Mouse (Mus musculus) testis, adult 2 months (tissue): ENCODE measurements around the gene Mri1. TPM values are rescaled to one million over a fixed set of nuclear protein-coding genes. Genes with fewer than 3 reads are reported as not detected.

ENCODE experiments used
- H3K27ac ChIP-seq: fragments of 200-500 bp; 2 replicates; pipeline ENCODE4 v1.5.1; 2012; ENCODE audit warnings: low read depth, low read length; ENCODE audit not compliant: control insufficient read depth, insufficient read depth
- H3K27me3 ChIP-seq: fragments of 200-500 bp; 2 replicates; pipeline ENCODE4 v1.6.1; 2012; ENCODE audit warnings: mild to moderate bottlenecking, low read length, moderate library complexity; ENCODE audit not compliant: control insufficient read depth, insufficient read depth
- H3K36me3 ChIP-seq: fragments of 200-500 bp; 2 replicates; pipeline ENCODE4 v1.6.1; 2012; ENCODE audit warnings: mild to moderate bottlenecking, low read length; ENCODE audit not compliant: control insufficient read depth, insufficient read depth
- H3K4me1 ChIP-seq: fragments of 200-500 bp; 2 replicates; pipeline ENCODE4 v1.6.1; 2012; ENCODE audit warnings: low read length; ENCODE audit not compliant: control insufficient read depth, insufficient read depth
- H3K4me3 ChIP-seq: fragments of 200-500 bp; 2 replicates; pipeline ENCODE4 v1.5.1; 2012; ENCODE audit warnings: low read depth, mild to moderate bottlenecking, low read length, moderate library complexity, mixed read lengths; ENCODE audit not compliant: control insufficient read depth
- CTCF ChIP-seq: fragments of 200-500 bp; IDR thresholded peaks from 2 replicates; pipeline ENCODE4 v1.5.1; 2012; ENCODE audit warnings: low read depth, mild to moderate bottlenecking, inconsistent platforms, low read length, moderate library complexity; ENCODE audit not compliant: control insufficient read depth, insufficient read depth, insufficient replicate concordance
- POLR2A ChIP-seq: fragments of 200-500 bp; IDR thresholded peaks from 2 replicates; pipeline ENCODE4 v1.6.1; 2012; ENCODE audit warnings: low read depth, mild to moderate bottlenecking, inconsistent platforms, low read length, moderate library complexity; ENCODE audit not compliant: control insufficient read depth
- polyA plus RNA-seq: library from polyadenylated mRNA; depleted of rRNA; stranded (reverse); fragments of >200 nt; gene quantifications from 2 replicates; pipeline ENCODE4 v1.2.3, GENCODE M21; 2012; rRNA removed

Gene Mri1
- polyA plus RNA-seq, 1 experiment, result 7.5 TPM

GRCm38 (mm10) chr8:84201545-84202245 is 55.4 kb downstream of the Mri1 start:
- no peaks in the 10 kb centered on the region for H3K27me3 ChIP-seq
- no peak for TF ChIP-seq CTCF
- TF ChIP-seq POLR2A, result no peak
- peaks cover 43% of the 10 kb centered on the region for H3K4me1 ChIP-seq
- H3K4me3 ChIP-seq, result peak overlapping the region; percentile 79
- H3K36me3 ChIP-seq, result no peaks in the 10 kb centered on the region
- H3K27ac ChIP-seq, result peak overlapping the region; percentile 85

DNA sequence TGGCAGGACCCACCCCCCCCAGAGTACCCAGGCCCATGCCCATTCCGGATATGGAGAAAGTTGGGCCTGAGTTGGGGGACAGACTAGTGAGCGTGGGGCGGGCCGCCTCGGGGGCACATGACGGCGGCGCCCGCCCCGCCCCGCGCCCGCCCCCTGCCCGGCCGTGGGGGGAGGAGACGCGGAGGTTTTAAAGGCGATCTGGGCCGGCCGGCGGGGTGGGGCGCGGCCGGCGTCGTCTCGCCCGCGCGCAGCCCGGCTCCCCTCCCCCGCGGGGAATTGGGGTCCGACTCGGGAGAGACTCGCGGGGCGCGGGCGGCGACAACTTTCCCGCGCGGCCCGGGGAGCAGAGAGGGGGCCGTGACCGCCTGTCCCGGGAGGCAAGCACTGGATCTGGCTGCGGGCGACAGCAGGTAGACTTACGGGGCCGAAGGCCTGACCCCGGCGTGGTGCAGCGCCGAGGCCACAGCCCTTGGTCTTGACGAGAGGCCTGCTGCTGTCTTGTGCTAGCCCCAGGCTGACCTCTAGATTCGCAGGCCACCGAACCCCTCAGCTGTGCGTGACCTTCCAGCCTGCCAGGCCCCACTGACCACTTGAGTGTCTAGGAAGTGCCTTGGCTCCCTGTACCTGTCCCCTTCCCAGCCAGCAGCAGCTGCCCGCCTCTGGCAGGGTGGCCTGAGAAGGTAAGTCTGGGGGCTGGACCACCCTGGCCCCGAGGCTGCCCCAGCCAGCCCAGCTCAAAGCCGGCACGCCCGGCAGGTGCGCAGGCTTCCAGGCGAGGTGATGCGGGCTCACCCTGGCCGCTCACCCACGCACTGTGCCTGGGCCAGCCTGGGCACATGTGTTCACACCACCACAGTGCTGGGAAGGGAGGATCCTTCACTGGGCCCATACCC is 56.2 kb downstream of the Mri1 start:
- Histone ChIP-seq H3K27ac (peak overlapping the region; percentile 85), H3K4me3 (peak overlapping the region; percentile 79), H3K36me3 (no peaks in the 10 kb centered on the region), H3K4me1 (peaks cover 43% of the 10 kb centered on the region), H3K27me3 (no peaks in the 10 kb centered on the region)
- TF ChIP-seq POLR2A (peak; percentile 27; the same call in 1 of the 2 replicates), CTCF (no peak)

- peaks cover 43% of the 10 kb centered on the region for H3K4me1 ChIP-seq
- TF ChIP-seq POLR2A (no peak), CTCF (no peak)
- no peak overlapping the region for H3K27ac ChIP-seq
- no peaks in the 10 kb centered on the region for H3K27me3 ChIP-seq
- H3K36me3 ChIP-seq, result no peaks in the 10 kb centered on the region
- H3K4me3 ChIP-seq, result no peak overlapping the region
Observed at GRCm38 (mm10) chr8:84200126-84200555, 57.0 kb downstream of the Mri1 start.

Other genes with a start within 250 kb of the Mri1 start
- 10.9 and 15.1 TPM in 2 replicates for gene 2210011C24Rik, start 245.2 kb downstream of the Mri1 start, polyA plus RNA-seq
- 1.2 and 1.9 TPM in 2 replicates for gene Palm3, start 235.9 kb downstream of the Mri1 start, polyA plus RNA-seq
- 0.08 and 0.12 TPM in 2 replicates for gene Il27ra, start 214.7 kb downstream of the Mri1 start, polyA plus RNA-seq
- 0.84 TPM in 1 of 2 replicates, not detected in the other for gene Rln3, start 212.3 kb downstream of the Mri1 start, polyA plus RNA-seq
- gene Gm10643, start 192.2 kb downstream of the Mri1 start, polyA plus RNA-seq, result 6.3 and 6.6 TPM in 2 replicates
- gene Rfx1, start 190.5 kb downstream of the Mri1 start, polyA plus RNA-seq, result 83.0 and 89.5 TPM in 2 replicates
- 210 and 216 TPM in 2 replicates for gene Dcaf15, start 152.6 kb downstream of the Mri1 start, polyA plus RNA-seq
- 0.07 and 0.14 TPM in 2 replicates for gene Podnl1, start 131.3 kb downstream of the Mri1 start, polyA plus RNA-seq
- gene Cc2d1a, start 109.4 kb downstream of the Mri1 start, polyA plus RNA-seq, result 30.9 and 38.6 TPM in 2 replicates
- gene 4930432K21Rik, start 109.3 kb downstream of the Mri1 start, polyA plus RNA-seq, result 57.2 and 65.0 TPM in 2 replicates
- 1.6 and 2.4 TPM in 2 replicates for gene Nanos3, start 72.1 kb downstream of the Mri1 start, polyA plus RNA-seq
- 16.9 and 17.4 TPM in 2 replicates for gene Zswim4, start 20.3 kb downstream of the Mri1 start, polyA plus RNA-seq
- gene D8Ertd738e, start 7.6 kb downstream of the Mri1 start, polyA plus RNA-seq, result 104 and 116 TPM in 2 replicates
- gene Ccdc130, start 13.1 kb upstream of the Mri1 start, polyA plus RNA-seq, result 53.5 and 74.1 TPM in 2 replicates
- 9.6 and 10.3 TPM in 2 replicates for gene Cacna1a, start 131.1 kb upstream of the Mri1 start, polyA plus RNA-seq